Mouse (Mus musculus): ENCODE results near the gene Erfe. TPM values are rescaled to one million over a fixed set of nuclear protein-coding genes. Genes with fewer than 3 reads are reported as not detected.
A peak's percentile ranks its signal among the peaks of the same experiment; 100 is the strongest.

The Erfe gene
- polyA plus RNA-seq, 1 experiment = 13.1 TPM

DNA sequence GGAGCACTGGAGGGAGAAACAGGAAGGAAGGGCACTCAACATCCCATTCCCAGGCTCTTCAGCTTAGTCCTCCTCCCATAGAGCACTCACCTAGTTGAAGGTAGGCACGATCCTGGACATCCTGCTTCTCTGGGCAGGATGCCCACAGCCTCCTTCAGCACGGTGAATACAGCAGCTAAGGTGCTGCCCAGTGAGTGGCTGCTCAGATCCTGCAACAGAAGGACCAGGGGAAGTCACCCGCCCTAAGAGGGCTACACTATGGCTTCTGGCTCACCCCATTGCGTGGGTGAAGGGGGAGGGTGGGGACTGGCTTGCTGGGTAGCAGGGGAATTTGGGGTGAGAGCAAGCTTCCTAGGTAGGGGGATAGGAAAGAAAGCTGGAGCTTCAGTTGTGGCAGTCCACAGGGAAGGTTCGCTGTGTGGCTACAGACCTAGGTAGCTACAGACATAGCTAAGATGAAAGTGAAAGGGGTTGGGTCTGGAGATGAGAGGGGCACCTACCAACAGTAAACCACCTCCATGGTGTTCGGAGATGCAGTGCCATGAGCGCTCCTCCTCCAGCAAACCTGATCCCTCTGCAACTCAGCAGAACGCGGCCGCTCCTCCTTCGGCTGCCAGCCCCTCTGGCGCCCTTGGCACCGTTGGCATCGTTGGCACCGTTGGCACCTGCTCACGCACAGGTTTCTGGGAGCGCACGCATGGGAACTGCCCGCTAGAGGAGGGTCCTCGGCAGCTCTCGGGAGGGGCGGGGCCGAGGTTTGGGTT, 39.4 kb downstream of the Erfe start:
- Histone ChIP-seq H3K79me2 (ENCODE audit: control insufficient read depth, insufficient read depth) (no peaks in the 10 kb centered on the region), H3K27me3 (ENCODE audit: control insufficient read depth, insufficient read depth, insufficient read length) (no peaks in the 10 kb centered on the region), H3K4me3 (no peak overlapping the region), H3K4me2 (ENCODE audit: low read depth) (peak overlapping the region; percentile 24), H3ac (ENCODE audit: control insufficient read depth, insufficient read length) (no peak overlapping the region), H3K36me3 (ENCODE audit: control insufficient read depth, insufficient read depth) (no peaks in the 10 kb centered on the region)
- TF ChIP-seq SRF (IDR thresholded peaks at IDR 0.05; ENCODE audit: control insufficient read depth, insufficient read length, low read depth) = no peak
- no peak for TF ChIP-seq POLR2A (IDR thresholded peaks at IDR 0.05; ENCODE audit: insufficient read length, low read depth)
- no peak for TF ChIP-seq MAX (IDR thresholded peaks at IDR 0.05; ENCODE audit: low read depth)
- no peak for TF ChIP-seq CEBPB (IDR thresholded peaks at IDR 0.05; ENCODE audit: insufficient read depth, poor library complexity, severe bottlenecking)
- TF ChIP-seq REST (IDR thresholded peaks at IDR 0.05; ENCODE audit: insufficient read depth, insufficient read length) = no peak
- TF ChIP-seq MYOG (IDR thresholded peaks at IDR 0.05; ENCODE audit: control insufficient read depth in 1 of 3, insufficient read depth in 1 of 3, insufficient read length in 2 of 3, low read depth in 2 of 3) = no peak
- TF ChIP-seq TCF3 (IDR thresholded peaks at IDR 0.05; ENCODE audit: insufficient read length, low read depth) = no peak

DNA sequence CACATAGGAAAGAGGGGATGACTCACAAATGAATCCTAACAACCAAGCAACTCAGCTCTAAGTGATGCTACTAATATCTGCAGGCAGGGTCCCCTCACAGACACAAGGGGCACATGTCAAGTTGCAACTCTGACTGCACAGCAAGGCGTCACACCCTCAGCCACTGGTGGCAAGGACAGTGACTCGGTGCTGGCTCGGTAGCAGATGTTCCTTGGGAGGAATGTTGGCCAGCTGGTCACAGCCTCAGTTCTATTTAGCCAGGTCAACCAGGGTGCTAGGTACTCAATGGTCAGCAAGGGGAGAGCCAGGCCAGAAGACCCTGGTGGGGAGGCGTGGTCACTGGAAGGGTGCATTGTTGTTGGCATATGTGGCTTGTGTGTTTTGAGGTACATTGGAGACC, 41.6 kb downstream of the Erfe start:
- H3K4me2 ChIP-seq (ENCODE audit: low read depth) = no peak overlapping the region
- no peaks in the 10 kb centered on the region for H3K79me2 ChIP-seq (ENCODE audit: control insufficient read depth, insufficient read depth)
- no peak overlapping the region for H3K4me3 ChIP-seq
- H3K27me3 ChIP-seq (ENCODE audit: control insufficient read depth, insufficient read depth, insufficient read length) = no peaks in the 10 kb centered on the region
- H3ac ChIP-seq (ENCODE audit: control insufficient read depth, insufficient read length) = no peak overlapping the region
- H3K36me3 ChIP-seq (ENCODE audit: control insufficient read depth, insufficient read depth) = no peaks in the 10 kb centered on the region
- TF ChIP-seq POLR2A (IDR thresholded peaks at IDR 0.05; ENCODE audit: insufficient read length, low read depth) (no peak), POLR2AphosphoS2 (IDR thresholded peaks at IDR 0.05; ENCODE audit: insufficient read length, low read depth) (no peak), TCF3 (IDR thresholded peaks at IDR 0.05; ENCODE audit: insufficient read length, low read depth) (no peak), CEBPB (IDR thresholded peaks at IDR 0.05; ENCODE audit: insufficient read depth, poor library complexity, severe bottlenecking) (no peak), SRF (IDR thresholded peaks at IDR 0.05; ENCODE audit: control insufficient read depth, insufficient read length, low read depth) (no peak), MAX (IDR thresholded peaks at IDR 0.05; ENCODE audit: low read depth) (no peak), MYOD1 (IDR thresholded peaks at IDR 0.05; ENCODE audit: control insufficient read depth in 1 of 3, insufficient read length in 2 of 3, low read depth in 2 of 3) (peak in 2 of 3 experiments; percentile 46 to 74), REST (IDR thresholded peaks at IDR 0.05; ENCODE audit: insufficient read depth, insufficient read length) (no peak), E2F4 (IDR thresholded peaks at IDR 0.05; ENCODE audit: insufficient read depth) (no peak), USF1 (IDR thresholded peaks at IDR 0.05; ENCODE audit: low read depth) (no peak), TCF12 (IDR thresholded peaks at IDR 0.05; ENCODE audit: insufficient read depth, poor library complexity, severe bottlenecking) (no peak), MYOG (IDR thresholded peaks at IDR 0.05; ENCODE audit: control insufficient read depth in 1 of 3, insufficient read depth in 1 of 3, insufficient read length in 2 of 3, low read depth in 2 of 3) (peak in 2 of 3 experiments; percentile 28 to 85)

DNA sequence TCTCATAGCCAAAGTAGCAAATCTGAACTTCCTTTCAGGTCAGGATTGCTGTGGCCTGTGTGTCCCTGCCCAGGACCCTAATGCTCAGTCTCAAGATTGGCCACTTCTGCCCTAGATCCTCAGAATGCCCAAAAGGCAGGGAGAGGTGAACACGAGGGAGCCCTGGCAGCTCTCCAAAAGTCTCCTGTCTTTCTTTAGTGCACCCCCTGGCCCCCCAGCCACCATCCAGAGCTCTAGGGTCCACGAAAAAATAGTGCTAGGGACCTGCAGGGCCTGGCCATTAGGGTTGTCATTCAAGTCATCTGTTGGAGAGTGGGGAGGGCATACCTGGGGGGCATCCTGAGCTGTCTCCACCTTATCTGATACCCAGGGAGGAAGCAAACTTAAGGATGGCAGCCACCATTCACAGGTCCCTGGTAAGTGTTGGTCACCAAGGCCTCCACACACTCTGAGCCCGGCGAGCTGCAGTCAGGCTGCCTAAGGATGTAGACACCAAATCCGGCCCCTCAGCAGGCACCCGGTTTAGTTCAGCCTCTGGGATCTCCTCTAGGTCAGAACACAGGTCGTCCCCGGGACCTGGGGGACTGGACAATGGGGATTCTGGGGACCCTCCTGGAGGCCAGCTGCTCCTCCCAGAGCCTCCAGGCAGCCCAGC, 45.5 kb downstream of the Erfe start:
- TF ChIP-seq TCF3 (IDR thresholded peaks at IDR 0.05; ENCODE audit: insufficient read length, low read depth) (no peak), MYOD1 (IDR thresholded peaks at IDR 0.05; ENCODE audit: control insufficient read depth in 1 of 3, insufficient read length in 2 of 3, low read depth in 2 of 3) (no peak), E2F4 (IDR thresholded peaks at IDR 0.05; ENCODE audit: insufficient read depth) (no peak), SRF (IDR thresholded peaks at IDR 0.05; ENCODE audit: control insufficient read depth, insufficient read length, low read depth) (no peak), POLR2A (IDR thresholded peaks at IDR 0.05; ENCODE audit: insufficient read length, low read depth) (no peak), POLR2AphosphoS2 (IDR thresholded peaks at IDR 0.05; ENCODE audit: insufficient read length, low read depth) (no peak), CEBPB (IDR thresholded peaks at IDR 0.05; ENCODE audit: insufficient read depth, poor library complexity, severe bottlenecking) (no peak), MYOG (IDR thresholded peaks at IDR 0.05; ENCODE audit: control insufficient read depth in 1 of 3, insufficient read depth in 1 of 3, insufficient read length in 2 of 3, low read depth in 2 of 3) (no peak), USF1 (IDR thresholded peaks at IDR 0.05; ENCODE audit: low read depth) (no peak), TCF12 (IDR thresholded peaks at IDR 0.05; ENCODE audit: insufficient read depth, poor library complexity, severe bottlenecking) (no peak), MAX (IDR thresholded peaks at IDR 0.05; ENCODE audit: low read depth) (no peak), REST (IDR thresholded peaks at IDR 0.05; ENCODE audit: insufficient read depth, insufficient read length) (no peak)
- Histone ChIP-seq H3K4me3 (peak overlapping the region; percentile 73), H3K79me2 (ENCODE audit: control insufficient read depth, insufficient read depth) (no peaks in the 10 kb centered on the region), H3K36me3 (ENCODE audit: control insufficient read depth, insufficient read depth) (no peaks in the 10 kb centered on the region), H3K27me3 (ENCODE audit: control insufficient read depth, insufficient read depth, insufficient read length) (no peaks in the 10 kb centered on the region), H3K4me2 (ENCODE audit: low read depth) (peak overlapping the region; percentile 85), H3ac (ENCODE audit: control insufficient read depth, insufficient read length) (peak overlapping the region; percentile 40)

DNA sequence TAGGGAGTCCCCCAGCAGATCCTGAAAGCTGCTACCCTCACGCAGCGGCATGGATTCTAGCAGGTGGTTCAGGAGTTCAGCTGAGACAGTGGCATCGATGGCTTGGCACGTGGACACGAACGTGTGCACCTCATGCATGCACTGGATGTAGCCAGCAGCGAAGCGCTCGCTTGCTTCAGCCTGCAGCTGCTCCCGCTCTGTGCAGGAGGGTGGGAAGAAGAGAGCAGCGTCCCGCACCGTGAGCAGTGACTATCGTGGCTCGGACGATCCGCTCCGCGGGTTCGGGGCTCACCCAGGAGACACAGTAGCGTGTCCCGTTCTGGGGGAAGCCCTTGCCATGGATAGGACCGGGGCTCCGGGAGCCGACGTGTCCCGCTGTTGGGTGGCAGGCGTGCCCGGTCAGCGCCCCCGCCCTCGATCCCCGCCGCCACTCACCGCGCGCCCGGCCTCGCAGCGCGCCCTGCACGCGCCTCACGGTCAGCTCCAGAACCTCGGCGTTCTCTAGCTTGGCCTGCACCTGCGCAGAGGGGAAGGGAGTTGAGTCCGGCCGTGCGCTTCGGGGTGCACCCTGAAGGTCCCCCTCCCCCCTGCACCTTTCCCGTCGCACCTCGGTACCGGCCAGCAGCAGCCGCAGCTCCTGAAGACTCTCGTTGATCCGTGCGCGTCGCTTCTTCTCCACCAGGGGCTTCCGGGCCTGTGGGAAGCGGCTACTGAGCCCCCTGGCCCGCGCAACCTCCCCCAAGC, 46.2 kb downstream of the Erfe start:
- TF ChIP-seq MYOG (IDR thresholded peaks at IDR 0.05; ENCODE audit: control insufficient read depth in 1 of 3, insufficient read depth in 1 of 3, insufficient read length in 2 of 3, low read depth in 2 of 3) (peak in 2 of 3 experiments; percentile 10 to 58), MYOD1 (IDR thresholded peaks at IDR 0.05; ENCODE audit: control insufficient read depth in 1 of 3, insufficient read length in 2 of 3, low read depth in 2 of 3) (peak in 1 of 3 experiments; percentile 50), REST (IDR thresholded peaks at IDR 0.05; ENCODE audit: insufficient read depth, insufficient read length) (no peak)
- no peaks in the 10 kb centered on the region for H3K79me2 ChIP-seq (ENCODE audit: control insufficient read depth, insufficient read depth)
- no peaks in the 10 kb centered on the region for H3K36me3 ChIP-seq (ENCODE audit: control insufficient read depth, insufficient read depth)
- H3K27me3 ChIP-seq (ENCODE audit: control insufficient read depth, insufficient read depth, insufficient read length) = no peaks in the 10 kb centered on the region
- H3K4me3 ChIP-seq = peak overlapping the region; percentile 73
- H3ac ChIP-seq (ENCODE audit: control insufficient read depth, insufficient read length) = peak overlapping the region; percentile 40
- peak overlapping the region; percentile 85 for H3K4me2 ChIP-seq (ENCODE audit: low read depth)
